Mouse (Mus musculus): ENCODE data around the gene Vwa3a.

The Vwa3a gene

DNA sequence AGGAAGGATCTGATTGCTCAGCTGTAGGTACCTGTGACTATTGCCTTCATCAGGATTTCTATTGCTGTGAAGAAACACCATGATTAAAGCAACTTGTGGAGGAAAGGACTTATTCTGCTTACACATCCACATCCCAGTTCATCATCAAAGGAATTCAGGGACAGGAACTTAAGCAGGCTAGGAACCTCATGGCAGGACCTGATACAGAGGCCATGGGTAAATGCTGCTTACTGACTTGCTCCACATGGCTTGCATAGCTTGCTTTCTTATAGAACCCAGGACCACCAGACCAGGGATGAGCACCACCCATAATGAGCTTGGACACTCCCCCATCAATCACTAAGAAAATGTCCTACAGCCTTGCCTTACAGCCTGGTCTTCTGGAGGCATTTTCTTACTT lies 9.4 kb downstream of the Vwa3a start:
- DNase-seq, result no peak

DNA sequence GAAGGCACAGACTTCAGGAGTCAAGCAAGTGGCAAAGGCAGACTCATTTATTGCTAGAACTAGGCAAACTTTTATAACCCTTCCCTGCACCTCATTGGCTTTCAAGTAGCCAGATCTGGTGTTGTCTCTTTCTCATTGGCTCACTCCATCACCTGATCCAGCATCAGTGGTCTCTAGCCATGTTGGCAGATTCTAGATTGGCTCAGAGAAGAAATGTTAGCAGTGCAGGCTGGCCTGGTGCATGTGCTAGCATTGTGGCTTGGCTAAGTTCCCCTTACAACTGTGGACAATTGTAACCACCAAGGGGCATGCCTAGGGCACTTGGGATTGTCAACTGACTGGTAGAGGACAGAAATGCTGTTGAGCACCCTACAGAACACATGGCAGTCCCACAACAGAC lies 12.2 kb downstream of the Vwa3a start:
- DNase-seq, result no peak

DNA sequence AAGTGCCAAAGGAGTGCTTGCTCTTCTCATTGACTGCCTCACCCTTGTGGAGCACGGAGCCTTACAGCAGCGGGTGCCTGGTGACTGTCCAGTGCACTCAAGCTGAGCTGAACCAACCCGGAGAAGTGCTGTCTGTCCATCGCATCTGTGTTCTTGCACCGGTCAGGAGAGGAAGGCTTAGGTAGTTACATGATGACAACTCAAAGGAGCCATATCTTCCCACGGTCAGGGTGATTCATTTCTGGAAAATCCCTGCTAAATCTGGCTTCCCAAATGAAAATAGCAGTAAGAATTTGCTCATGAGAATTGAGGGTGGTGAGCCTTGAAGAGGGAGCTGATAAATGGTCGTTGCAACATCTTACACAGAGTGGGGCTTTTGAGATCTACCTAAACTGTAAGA lies 12.8 kb downstream of the Vwa3a start:
- no peak for DNase-seq

GRCm38 (mm10) chr7:120754671-120755070 lies 15.6 kb downstream of the Vwa3a start:
- DNase-seq, result peak; percentile 56

- DNase-seq, result no peak
These were observed 28.3 kb downstream of the Vwa3a start for GRCm38 (mm10) chr7:120767369-120767768.

GRCm38 (mm10) chr7:120771389-120771788 lies 32.3 kb downstream of the Vwa3a start:
- DNase-seq, result no peak

DNA sequence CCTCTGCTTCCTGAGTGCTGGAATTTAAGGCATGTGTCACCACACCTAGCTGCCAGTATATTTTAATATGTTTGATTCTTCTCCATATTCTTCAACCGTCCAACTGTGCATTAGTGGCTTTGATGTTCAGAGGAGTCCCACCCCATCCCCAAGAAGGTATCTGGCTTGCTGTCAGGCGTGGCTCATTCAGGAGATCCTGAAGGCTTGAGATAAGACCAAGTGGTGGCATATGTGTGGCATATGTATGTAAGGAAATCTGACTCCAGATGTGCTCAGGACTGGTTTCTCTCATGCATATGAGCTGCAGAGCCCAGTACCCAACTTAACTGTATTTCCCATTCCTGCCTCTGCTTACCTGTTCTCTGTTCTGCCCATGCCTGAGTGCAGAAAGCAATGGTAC lies 38.9 kb downstream of the Vwa3a start:
- no peak for DNase-seq

GRCm38 (mm10) chr7:120795544-120795943 lies 56.4 kb downstream of the Vwa3a start:
- no peak for DNase-seq

DNA sequence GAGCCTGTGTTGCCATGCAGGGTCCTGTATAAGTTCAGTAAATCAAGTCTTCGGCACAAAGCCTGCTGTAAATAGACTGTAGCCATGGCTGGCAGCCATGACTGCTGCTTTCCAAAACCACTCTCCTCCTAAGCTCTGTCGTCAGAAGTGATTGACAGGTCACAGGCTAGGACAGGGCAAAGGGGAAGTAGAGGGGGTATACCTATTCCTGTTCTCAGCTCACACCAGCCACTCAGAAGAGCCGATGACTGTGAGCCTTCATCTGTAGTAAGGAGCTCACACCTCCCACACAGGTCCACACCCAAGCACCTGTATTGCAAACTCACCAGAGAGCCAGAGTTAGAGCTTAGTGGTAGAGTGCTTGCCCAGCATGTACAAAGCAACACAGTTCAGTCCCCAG lies 57.3 kb downstream of the Vwa3a start:
- DNase-seq, result no peak

GRCm38 (mm10) chr7:120803268-120803667 lies 64.2 kb downstream of the Vwa3a start:
- no peak for DNase-seq

- DNase-seq, result no peak
These were observed 70.6 kb downstream of the Vwa3a start for GRCm38 (mm10) chr7:120809705-120810104.

GRCm38 (mm10) chr7:120811834-120812415 lies 72.8 kb downstream of the Vwa3a start, which contains the start of gene Gm5737:
Gene Gm5737 (plus strand): TSS chr7:120812365.
- no peak for DNase-seq

- DNase-seq, result no peak
These were observed 78.4 kb downstream of the Vwa3a start for GRCm38 (mm10) chr7:120817552-120817951.

GRCm38 (mm10) chr7:120819386-120819785 lies 80.3 kb downstream of the Vwa3a start:
- no peak for DNase-seq

- peak; percentile 52 for DNase-seq
These were observed 84.1 kb downstream of the Vwa3a start for GRCm38 (mm10) chr7:120823248-120823647.

GRCm38 (mm10) chr7:120825097-120825496 lies 86.0 kb downstream of the Vwa3a start:
- peak; percentile 54 for DNase-seq

DNA sequence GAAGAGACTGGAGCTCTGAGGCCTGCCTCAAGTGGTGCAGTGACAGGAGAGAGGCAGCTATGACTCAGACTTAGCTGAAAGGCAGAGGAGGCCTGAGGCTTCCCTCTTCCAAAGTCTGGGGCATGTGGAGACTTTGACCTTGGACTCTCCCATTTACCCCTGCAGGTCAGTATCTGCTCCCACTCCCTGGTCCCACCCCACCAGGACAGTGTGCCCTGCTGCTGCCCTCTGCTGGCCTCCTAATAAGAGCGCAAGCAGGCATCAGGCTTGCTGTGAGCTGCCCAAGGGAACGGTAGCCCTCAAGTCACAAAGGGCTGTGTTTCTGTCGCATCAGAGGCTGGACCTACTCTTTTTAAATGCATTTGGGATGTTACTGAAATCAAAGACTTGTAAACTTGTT lies 87.3 kb downstream of the Vwa3a start:
- no peak for DNase-seq

DNA sequence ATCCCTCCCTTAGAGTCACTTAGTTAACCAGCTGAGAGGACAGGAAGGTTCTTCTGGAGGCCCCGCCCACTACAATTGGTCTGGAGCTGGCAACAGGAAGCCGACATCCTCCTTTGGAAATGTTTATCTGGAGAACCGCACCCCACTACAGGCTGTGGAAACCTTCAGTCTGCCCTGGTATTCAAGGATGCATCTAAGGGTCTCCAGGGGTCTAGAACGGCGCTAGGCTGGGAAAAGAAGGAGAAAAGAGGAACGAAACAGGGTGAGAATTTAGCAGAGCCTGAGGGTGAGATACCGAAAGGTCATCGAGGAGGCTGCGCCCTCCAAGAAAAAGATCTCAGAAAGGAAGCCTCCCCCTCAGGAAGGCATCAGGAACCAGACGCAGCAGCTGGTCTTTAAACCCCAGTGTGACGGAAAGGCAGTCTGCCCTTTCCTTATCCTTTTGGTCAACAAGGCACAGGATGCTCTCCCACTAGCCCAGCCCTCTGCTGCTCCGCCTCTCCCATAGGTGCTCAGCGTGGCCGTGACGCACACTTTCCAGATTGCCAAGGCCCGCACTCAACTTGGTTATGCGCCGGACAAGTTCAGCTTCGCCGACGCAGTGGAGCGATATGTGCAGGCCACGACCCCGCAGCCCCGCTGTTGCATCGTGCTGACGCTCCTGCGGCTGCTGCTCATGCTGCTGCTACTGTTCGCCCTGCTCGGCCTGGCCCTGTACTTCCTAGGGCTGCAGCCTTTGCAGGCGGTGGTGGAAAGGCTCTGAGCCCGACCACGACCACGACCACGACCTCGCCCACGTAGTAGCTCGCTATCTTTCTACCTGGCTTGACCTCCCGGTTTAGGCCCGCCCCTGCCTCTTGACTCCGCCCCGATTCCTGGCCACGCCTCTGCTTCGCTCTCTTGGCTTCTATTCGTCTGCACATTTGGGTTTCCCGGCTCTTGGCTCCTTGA lies 91.6 kb downstream of the Vwa3a start:
- DNase-seq, result peak; percentile 52

DNA sequence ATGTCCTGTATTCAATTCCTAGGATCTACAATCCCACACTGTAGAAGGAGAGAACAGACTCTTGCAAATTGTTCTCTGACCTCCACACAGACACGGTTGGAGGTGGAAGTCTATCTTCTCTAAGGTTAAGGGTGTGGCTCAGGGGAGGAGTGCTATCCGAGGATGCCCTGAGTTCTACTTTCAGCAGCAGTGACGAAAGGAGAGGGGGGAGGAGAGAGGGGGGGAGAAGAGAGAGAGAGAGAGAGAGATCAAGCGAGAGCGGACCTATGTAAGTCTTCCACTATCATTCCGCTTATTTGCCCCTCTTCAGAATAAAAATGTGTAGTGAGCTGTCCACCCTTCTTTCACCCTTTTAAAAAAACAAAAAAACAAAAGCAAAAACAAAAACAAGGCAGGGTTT lies 95.3 kb downstream of the Vwa3a start:
- DNase-seq, result no peak

DNA sequence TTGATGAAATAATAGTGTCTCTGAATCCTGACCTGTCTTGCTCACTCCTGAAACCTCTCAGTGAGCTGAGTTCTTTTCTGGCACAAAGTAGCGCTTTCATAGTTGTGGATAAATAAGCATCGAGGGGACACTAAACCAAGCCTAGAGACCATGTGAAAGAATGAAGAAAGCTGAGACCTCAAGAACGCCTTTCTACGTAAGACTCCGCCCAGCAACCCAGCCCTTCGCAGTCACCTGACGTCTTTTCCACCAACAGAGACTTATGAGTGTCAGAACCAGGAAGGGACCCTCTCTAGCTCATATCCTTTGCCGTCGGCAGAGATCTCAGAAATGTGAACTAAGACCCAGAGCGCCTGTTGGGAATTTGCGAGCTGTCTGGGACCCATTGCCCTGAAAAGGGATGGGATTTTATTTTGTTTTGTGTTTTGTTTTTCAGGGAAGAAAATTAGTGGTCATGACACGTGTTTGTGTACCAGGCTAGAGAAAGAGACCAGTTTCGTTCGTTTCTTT lies 95.8 kb downstream of the Vwa3a start:
- peak; percentile 83 for DNase-seq

DNA sequence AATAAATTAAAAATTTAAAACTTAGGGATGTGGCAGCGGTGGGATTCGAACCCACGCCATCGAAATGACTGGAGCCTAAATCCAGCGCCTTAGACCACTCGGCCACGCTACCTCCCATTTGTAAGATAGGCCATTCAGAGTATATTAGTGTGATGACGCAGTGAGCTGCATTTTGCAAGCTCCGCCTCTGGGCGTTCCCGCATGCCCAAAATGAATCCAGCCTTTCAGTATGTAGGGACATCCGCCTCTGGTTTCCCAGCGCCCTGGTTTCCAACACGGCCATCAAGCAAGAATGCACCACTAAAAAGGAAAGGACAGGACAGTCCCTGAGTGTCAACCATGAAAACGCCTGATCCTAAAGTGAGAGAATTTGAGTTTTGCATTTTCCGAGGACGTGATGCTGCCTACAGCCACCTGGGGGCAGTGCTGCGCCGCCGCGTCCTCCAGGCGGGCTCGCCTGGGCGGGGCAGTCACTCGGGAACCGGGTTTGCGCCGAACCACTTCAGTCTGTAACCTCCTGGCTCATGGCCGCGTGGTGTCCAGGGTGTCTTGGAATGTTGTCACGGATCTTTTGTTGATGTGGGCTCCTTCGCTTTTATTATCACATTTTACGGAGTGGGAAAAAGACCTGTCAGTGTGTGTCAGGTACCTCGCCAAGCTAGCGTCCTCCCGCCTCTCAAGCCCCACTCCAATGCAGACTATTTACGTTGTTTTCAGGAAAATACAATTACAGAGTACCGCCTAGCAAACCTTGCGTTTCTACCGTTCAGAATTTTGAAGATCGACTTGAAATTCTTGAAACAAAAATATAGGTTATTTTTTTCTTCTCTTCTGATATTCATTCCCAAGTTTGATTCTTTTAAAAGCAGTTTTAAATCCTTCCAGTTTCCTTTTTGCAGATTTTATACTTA lies 96.6 kb downstream of the Vwa3a start:
- DNase-seq, result peak; percentile 93

DNA sequence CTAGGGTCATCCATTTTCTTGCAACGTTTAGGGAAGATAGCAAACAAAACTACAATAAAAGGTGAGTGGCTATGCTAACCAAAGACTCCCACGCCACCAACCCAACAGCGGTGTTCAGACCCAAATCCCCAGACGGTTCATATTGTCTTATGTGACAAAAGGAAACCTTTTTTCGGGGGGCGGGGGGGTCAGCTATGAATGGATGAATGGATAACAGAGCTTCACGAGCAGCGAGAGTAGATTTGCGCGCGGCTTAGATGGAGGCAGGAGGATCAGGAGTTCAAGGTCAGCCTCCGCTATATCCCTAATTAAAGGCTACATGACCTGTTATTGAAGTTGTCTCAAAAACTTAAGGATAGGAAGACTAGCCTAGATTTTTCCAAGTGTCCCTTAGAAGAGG lies 97.2 kb downstream of the Vwa3a start:
- DNase-seq, result no peak

Measured in layer of hippocampus, adult 9-11 months (tissue).